Mouse (Mus musculus) G1E (cell line): ENCODE data around the gene Mms19. TPM values are rescaled to one million over a fixed set of nuclear protein-coding genes. Genes with fewer than 3 reads are reported as not detected.

ENCODE experiments used
- ATAC-seq: 2 replicates; pipeline ENCODE4 v1.8.0; 2016; ENCODE audit warnings: mild to moderate bottlenecking; ENCODE audit not compliant: insufficient number of reproducible peaks, poor library complexity, low FRiP score, severe bottlenecking; ENCODE audit errors: extremely low read depth
- DNase-seq: peaks from one replicate; pipeline ENCODE4 v3.0.0; 2012; ENCODE audit warnings: low spot score
- H3K27me3 ChIP-seq: 2 replicates; pipeline ENCODE4 v1.6.1; 2012; ENCODE audit warnings: mild to moderate bottlenecking, low read length, inconsistent platforms; ENCODE audit not compliant: insufficient read depth
- H3K36me3 ChIP-seq: replicated peaks from 2 replicates; pipeline ENCODE3; 2012; ENCODE audit warnings: mild to moderate bottlenecking, inconsistent platforms
- H3K4me1 ChIP-seq: 2 replicates; pipeline ENCODE4 v1.6.1; 2012; ENCODE audit warnings: low read depth, low read length, inconsistent platforms, mixed read lengths; ENCODE audit not compliant: insufficient read depth
- H3K4me3 ChIP-seq: 2 replicates; pipeline ENCODE4 v1.5.1; 2012; ENCODE audit warnings: low read depth, mild to moderate bottlenecking, inconsistent platforms, low read length, moderate library complexity, mixed read lengths
- H3K9me3 ChIP-seq: replicated peaks from 2 replicates; pipeline ENCODE4 v1.6.1; 2012; ENCODE audit warnings: inconsistent platforms
- CTCF ChIP-seq: IDR thresholded peaks from 2 replicates; pipeline ENCODE4 v1.5.1; 2012; ENCODE audit warnings: low read depth, low read length, inconsistent platforms, mixed read lengths
- GATA1 ChIP-seq: IDR thresholded peaks from 2 replicates; pipeline ENCODE4 v1.6.1; 2012; ENCODE audit warnings: borderline replicate concordance, low read length, inconsistent platforms, mixed read lengths
- GATA2 ChIP-seq: IDR thresholded peaks from 2 replicates; pipeline ENCODE4 v1.6.1; 2012; ENCODE audit warnings: low read depth, low read length, inconsistent platforms, borderline replicate concordance
- POLR2AphosphoS5 ChIP-seq: IDR thresholded peaks from 2 replicates; pipeline ENCODE4 v1.6.1; 2012; ENCODE audit warnings: low read depth, low read length, inconsistent platforms; ENCODE audit not compliant: insufficient replicate concordance
- TAL1 ChIP-seq: conservative IDR thresholded peaks from 2 replicates; pipeline ENCODE4 v1.6.1; 2012; ENCODE audit warnings: low read depth, low read length, inconsistent platforms, mixed read lengths
- polyA plus RNA-seq: library from polyadenylated mRNA; stranded (reverse); fragments of >175 nt; gene quantifications from 2 replicates; pipeline ENCODE4 v1.2.3, GENCODE M21; 2012
- total RNA-seq, 2 experiments: library from RNA; stranded (forward) in 1 of 2; stranded (reverse) in 1 of 2; fragments of 200-1000 nt in 1 of 2; fragments of >200 nt in 1 of 2; fragmentation: Nextera tagmentation in 1 of 2; gene quantifications; 2 replicates each; pipeline ENCODE4 v1.2.3; 2014 to 2017

Gene Mms19
- total and polyA plus RNA-seq, 3 experiments: 17.4 to 39.4 (median 26.2) TPM

DNA sequence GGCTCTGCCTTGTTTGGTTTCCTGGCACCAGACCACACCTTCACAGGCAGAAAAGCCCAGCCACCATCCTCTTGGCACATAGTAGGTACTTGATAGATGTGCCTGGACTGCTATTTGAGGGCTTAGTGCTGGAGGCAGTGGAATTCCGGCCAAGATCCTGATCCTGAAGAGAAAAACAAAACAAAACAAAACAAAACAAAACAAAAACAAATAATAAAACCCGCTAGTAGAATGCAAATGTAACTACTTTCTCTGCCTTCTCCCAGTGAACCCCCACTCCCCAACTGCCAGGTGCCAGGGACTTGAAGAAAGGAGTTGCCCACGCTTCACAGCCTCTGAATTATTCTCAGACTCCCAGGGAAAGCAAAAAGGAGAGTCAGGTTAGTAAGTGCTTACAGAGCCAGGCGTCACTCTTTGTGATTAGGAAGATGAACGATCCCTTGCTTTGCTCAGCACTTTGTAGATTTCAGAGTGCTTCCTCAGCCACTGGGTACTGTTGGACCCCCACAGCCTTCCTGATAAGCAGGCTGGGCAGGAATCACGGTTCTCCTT is 11.0 kb upstream of the Mms19 start:
- H3K27me3 ChIP-seq: peaks cover 7% of the 10 kb centered on the region; the same call in 1 of the 2 replicates
- H3K9me3 ChIP-seq: no peaks in the 10 kb centered on the region
- H3K36me3 ChIP-seq: no peaks in the 10 kb centered on the region
- ATAC-seq: no peak
- no peak for TF ChIP-seq CTCF
- no peak for TF ChIP-seq TAL1
- TF ChIP-seq GATA2: no peak
- no peak for TF ChIP-seq POLR2AphosphoS5
- no peak for TF ChIP-seq GATA1
- H3K4me3 ChIP-seq: no peak overlapping the region
- DNase-seq: no peak
- peaks cover 10% of the 10 kb centered on the region for H3K4me1 ChIP-seq

DNA sequence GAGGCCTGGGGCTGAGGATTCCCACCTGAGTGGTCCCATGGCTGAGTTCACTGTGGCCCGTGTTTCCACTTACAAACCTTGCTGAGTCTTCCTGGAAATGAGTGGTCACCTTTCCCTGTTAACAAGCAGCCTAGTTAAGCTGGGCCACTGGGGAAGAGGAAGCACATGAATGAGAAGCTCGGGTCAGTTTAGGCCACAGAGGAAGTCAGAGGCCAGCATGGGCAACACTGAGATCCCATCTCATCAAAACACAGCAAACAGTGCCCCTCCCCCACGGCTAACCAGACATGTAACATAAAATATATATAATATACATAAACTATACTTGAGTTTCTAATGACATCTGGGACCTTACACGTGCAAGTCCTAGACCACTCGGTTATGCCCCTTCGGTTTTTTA is 8.9 kb upstream of the Mms19 start:
- no peak for TF ChIP-seq CTCF
- TF ChIP-seq GATA1: no peak
- TF ChIP-seq POLR2AphosphoS5: no peak
- no peak for TF ChIP-seq TAL1
- TF ChIP-seq GATA2: no peak
- Histone ChIP-seq H3K4me3 (no peak overlapping the region), H3K9me3 (no peaks in the 10 kb centered on the region), H3K36me3 (no peaks in the 10 kb centered on the region), H3K27me3 (peaks cover 5% of the 10 kb centered on the region; the same call in 1 of the 2 replicates), H3K4me1 (peaks cover 10% of the 10 kb centered on the region)
- no peak for DNase-seq
- no peak for ATAC-seq

DNA sequence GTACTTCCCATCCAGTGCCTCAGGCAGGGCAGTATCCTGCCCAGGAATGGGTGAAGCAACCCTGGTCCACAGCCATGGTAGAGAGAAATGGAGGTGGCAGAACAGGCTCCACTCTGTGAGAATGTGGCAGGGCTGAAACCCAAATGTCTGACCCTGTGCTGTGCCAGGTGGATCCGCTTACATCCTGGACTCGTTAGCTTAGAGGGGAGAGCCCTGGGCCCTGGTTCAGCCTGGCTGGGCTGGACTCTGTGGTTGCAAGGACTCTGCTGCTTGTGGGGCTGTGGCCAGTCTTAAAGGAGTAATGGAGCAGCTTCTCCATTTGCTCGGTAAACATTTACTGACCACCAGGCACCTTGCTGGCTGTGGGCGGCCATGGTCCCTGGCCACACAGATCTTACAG is 6.2 kb upstream of the Mms19 start:
- no peak for DNase-seq
- ATAC-seq: no peak

DNA sequence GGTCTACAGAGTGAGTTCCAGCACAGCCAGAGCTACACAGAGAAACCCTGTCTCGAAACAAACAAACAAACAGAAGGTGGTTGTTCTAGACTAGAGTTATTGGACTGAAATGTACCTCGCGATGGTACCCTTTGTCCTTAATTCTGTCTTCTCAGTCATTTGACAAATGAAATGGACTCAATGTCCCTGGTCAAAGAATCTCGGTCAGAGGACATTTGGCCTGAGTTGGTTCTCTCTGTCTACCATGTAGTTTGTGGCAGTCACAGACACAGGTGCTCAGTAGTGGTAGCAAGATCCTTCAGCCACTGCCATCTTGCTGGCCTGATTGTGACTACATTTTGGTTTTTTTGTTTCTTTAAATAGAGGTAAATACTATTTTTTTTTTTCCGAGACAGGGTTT is 5.0 kb upstream of the Mms19 start:
- Histone ChIP-seq H3K4me1 (peaks cover 23% of the 10 kb centered on the region), H3K27me3 (peaks cover 27% of the 10 kb centered on the region), H3K9me3 (no peaks in the 10 kb centered on the region), H3K4me3 (no peak overlapping the region), H3K36me3 (no peaks in the 10 kb centered on the region)
- DNase-seq (no peak), ATAC-seq (no peak)
- TF ChIP-seq CTCF (no peak), GATA2 (no peak), GATA1 (no peak), TAL1 (no peak), POLR2AphosphoS5 (no peak)

More for the DNA sequence above, 6.2 kb upstream of the Mms19 start:
- Histone ChIP-seq H3K9me3 (no peaks in the 10 kb centered on the region), H3K4me3 (no peak overlapping the region), H3K27me3 (peaks cover 21% of the 10 kb centered on the region), H3K36me3 (no peaks in the 10 kb centered on the region), H3K4me1 (peaks cover 19% of the 10 kb centered on the region)
- TF ChIP-seq TAL1 (no peak), POLR2AphosphoS5 (no peak), GATA1 (no peak), GATA2 (no peak), CTCF (no peak)

DNA sequence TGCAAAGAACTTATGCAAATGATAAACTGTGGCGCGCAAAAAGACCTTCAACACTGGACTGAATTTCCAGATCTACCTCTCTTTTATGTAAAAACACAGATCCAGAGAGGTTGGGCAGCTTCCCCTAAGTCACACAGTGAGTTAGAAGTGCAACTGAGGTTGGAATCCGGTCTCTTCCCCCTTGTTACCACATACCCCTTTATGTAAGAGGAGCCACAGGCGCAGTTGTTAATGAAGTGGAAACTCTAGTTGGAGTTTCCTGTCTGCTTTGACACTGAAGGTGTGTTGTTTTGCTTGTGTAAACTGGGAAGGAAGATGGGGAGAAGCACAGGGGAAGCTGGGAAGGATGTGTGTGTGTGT is 1.8 kb upstream of the Mms19 start:
- Histone ChIP-seq H3K27me3 (peaks cover 25% of the 10 kb centered on the region), H3K9me3 (no peaks in the 10 kb centered on the region), H3K4me1 (peaks cover 25% of the 10 kb centered on the region), H3K4me3 (no peak overlapping the region; the same call in 1 of the 2 replicates), H3K36me3 (peaks cover 9% of the 10 kb centered on the region)
- DNase-seq (no peak), ATAC-seq (no peak)
- TF ChIP-seq CTCF: no peak
- no peak for TF ChIP-seq TAL1
- TF ChIP-seq GATA2: no peak
- no peak for TF ChIP-seq POLR2AphosphoS5
- TF ChIP-seq GATA1: no peak

DNA sequence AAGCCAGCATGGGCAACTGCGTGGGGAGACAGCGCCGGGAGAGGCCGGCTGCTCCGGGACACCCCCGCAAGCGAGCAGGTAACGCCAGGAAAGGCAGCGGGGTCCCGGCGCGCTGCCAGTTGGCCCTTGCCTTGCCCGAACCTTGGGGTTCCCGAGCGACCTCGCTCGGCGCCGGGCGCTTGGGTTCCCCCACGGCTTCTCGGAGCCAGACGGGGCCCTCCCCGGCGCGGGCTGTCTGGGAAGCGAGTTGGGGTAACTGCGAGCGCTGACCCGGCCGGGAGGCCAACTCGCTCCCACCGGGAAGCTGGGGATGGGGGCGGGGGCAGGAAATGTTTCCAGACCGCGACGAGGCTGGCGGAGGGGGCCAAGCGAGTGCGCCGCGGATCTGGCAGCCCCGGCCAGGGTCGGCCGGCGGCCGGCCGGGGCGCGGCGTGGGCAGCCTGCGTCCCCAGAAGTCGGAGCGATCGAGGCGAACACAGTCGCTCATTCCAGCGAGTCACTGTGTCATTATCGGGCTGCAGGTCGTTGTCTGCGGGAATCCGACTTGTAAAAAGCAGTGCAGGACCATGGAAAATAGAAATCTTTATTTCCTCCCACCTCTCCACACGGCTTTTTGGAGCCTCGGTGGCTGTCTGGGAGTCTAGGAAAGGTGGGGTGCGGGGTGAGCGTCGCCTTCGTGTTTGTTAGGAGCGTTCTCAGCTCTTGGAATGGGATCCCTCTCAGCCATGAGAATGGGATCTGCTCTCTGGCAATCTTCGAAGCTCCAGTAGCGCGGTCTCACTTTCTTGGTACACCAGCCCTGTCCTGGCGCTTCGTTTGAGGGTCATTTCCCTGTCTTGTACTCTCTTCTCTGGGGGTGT is 1.2 kb upstream of the Mms19 start:
- ATAC-seq (no peak), DNase-seq (no peak)
- Histone ChIP-seq H3K9me3 (no peaks in the 10 kb centered on the region), H3K27me3 (peaks cover 24% of the 10 kb centered on the region), H3K4me3 (peak overlapping the region; percentile 86), H3K36me3 (peaks cover 15% of the 10 kb centered on the region), H3K4me1 (peaks cover 25% of the 10 kb centered on the region)
- TF ChIP-seq CTCF: no peak
- TF ChIP-seq TAL1: no peak
- no peak for TF ChIP-seq GATA2
- TF ChIP-seq GATA1: no peak
- no peak for TF ChIP-seq POLR2AphosphoS5
